Mouse (Mus musculus) brain, embryonic 14.5 days (tissue): ENCODE results near the gene Ttll11. TPM values are rescaled to one million over a fixed set of nuclear protein-coding genes. Genes with fewer than 3 reads are reported as not detected.

ENCODE experiments used
- DNase-seq: peaks from one replicate; pipeline ENCODE4 v3.0.0-alpha.2; 2011; ENCODE audit warnings: low read depth
- CTCF ChIP-seq: fragments of 200-500 bp; IDR thresholded peaks from 2 replicates; pipeline ENCODE4 v1.5.1; 2012; ENCODE audit warnings: inconsistent platforms, mild to moderate bottlenecking, moderate library complexity, borderline replicate concordance; ENCODE audit not compliant: insufficient read depth, insufficient read length; ENCODE audit errors: extremely low read depth
- POLR2A ChIP-seq: fragments of 200-500 bp; IDR thresholded peaks from 2 replicates; pipeline ENCODE4 v1.6.1; 2012; ENCODE audit warnings: mild to moderate bottlenecking, inconsistent platforms, borderline replicate concordance; ENCODE audit not compliant: poor library complexity, insufficient read depth, insufficient read length, severe bottlenecking; ENCODE audit errors: extremely low read depth
- polyA plus RNA-seq: library from polyadenylated mRNA; depleted of rRNA; stranded (reverse); fragments of >200 nt; gene quantifications from 2 replicates; pipeline ENCODE4 v1.2.3, GENCODE M21; 2012

Ttll11 gene
- polyA plus RNA-seq, 1 experiment, result 9.3 TPM

GRCm38 (mm10) chr2:35845611-35846504 lies 133.9 kb downstream of the Ttll11 start:
- peak; percentile 67 for DNase-seq
- TF ChIP-seq POLR2A (no peak), CTCF (no peak)

DNA sequence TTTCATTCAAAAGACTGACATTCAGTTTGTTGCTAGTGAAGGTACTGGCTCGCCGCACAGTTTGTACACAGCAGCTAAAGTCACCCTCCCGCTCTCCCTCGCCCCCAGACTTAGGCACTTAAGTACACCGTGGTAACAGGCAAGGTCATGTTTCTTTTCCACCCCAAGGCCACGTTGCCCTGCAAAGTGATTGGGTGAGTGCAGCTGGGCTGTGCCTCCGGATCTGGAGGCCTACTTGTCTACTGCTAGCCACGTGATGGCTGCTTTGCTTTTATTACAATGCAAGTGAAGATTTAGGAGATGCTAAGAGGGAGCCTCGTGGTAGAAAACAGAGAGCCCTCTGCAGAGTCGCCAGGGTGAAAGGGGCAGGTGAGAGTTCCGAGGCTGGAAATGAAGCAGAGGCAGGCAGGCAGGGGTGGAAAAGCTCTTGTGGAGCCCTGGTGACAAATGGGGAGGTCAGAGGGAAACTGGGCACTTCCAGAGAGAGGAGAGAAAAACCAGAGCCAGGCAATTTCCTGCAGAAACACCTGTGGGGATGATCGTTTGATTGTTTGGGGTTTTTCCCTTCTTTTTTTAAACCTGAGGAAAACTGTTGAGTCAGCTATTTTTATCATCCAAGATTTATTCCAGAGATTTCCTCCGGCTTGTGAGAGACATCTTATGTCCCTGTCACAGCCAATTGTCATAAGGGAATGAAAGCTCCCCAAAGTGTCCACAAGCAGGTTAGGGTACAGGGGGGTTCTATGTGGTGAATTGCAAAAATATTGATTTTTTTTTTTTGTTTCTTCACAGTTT lies 135.6 kb downstream of the Ttll11 start:
- DNase-seq, result no peak
- TF ChIP-seq CTCF (no peak), POLR2A (no peak)

DNA sequence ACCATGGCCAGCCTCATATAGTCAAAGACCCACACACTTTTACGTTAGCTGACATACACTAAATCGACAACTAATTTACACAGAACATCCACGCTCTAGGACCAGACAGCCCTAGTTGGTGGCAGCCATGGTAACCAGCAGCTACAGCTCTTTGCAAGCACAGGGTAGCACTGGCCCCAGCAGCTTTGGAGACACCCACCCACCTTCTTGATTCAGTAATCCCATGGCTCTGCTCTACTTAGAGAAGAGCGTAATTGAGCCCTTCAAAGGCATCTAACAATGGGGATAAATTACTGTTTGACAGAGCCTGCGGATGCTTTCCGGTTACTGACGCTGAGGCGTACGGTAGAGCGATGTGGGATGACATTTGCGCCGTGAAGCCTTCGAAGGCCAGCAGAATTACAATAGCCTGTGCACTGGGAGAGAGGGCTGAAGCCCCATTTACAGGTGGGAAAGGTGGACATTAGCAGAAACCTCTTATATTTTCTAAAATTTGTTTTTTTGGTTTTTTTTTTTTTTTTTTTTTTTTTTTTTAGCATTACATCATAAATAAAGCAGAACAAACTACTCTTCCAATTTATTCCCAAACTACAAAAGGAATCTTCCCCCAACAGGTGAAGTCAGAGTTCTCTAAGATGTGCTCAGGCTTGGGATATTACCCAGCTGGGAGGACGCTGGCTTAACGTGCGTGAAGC lies 136.8 kb downstream of the Ttll11 start:
- peak; percentile 76 for DNase-seq

GRCm38 (mm10) chr2:35841841-35842420 lies 137.8 kb downstream of the Ttll11 start:
- TF ChIP-seq POLR2A (no peak), CTCF (no peak)

More for the DNA sequence above, 136.8 kb downstream of the Ttll11 start:
- no peak for TF ChIP-seq POLR2A
- TF ChIP-seq CTCF, result no peak

GRCm38 (mm10) chr2:35840956-35841816 lies 138.5 kb downstream of the Ttll11 start:
- DNase-seq, result no peak
- TF ChIP-seq CTCF (no peak), POLR2A (no peak)

More at GRCm38 (mm10) chr2:35841841-35842420, 137.8 kb downstream of the Ttll11 start:
- no peak for DNase-seq

- TF ChIP-seq POLR2A, result no peak
- TF ChIP-seq CTCF, result no peak
- DNase-seq, result no peak
Measured at GRCm38 (mm10) chr2:35838751-35839479, 140.8 kb downstream of the Ttll11 start.

GRCm38 (mm10) chr2:35834198-35834913 lies 145.4 kb downstream of the Ttll11 start:
- DNase-seq, result peak; percentile 90
- no peak for TF ChIP-seq CTCF
- TF ChIP-seq POLR2A, result no peak

DNA sequence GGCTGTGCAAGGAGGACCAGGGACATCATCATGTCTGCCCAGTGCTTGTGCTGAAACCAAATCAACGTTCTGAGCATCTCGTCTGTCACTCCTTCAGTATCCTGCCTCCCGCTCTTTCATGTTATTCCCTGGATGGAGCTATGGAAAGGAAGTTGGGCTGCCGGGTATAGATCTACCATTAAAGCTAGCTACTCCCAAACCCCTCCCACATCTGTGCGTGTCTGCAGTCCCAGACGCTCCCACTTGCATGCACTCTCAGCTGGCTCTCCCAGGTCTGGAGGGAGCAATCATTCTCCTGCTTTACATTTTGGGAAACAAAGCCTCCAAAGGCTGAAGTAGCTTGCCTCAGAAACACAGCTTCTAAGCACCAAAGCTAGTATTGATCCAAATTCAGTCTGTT lies 146.2 kb downstream of the Ttll11 start:
- no peak for TF ChIP-seq CTCF
- TF ChIP-seq POLR2A, result no peak
- DNase-seq, result no peak
